Mouse (Mus musculus) kidney, postnatal 25 days (tissue): ENCODE measurements around the gene Gm20388.

Experiments used
- DNase-seq, 2 experiments: peaks; one replicate each; pipeline ENCODE4 v3.0.0; 2021; ENCODE audit warnings: mixed read lengths in 2 of 2

The Gm20388 gene

GRCm38 (mm10) chr8:121002871-121003539 lies 1092.4 kb downstream of the Gm20388 start:
- peak in 1 of 2 experiments; percentile 4 for DNase-seq

DNA sequence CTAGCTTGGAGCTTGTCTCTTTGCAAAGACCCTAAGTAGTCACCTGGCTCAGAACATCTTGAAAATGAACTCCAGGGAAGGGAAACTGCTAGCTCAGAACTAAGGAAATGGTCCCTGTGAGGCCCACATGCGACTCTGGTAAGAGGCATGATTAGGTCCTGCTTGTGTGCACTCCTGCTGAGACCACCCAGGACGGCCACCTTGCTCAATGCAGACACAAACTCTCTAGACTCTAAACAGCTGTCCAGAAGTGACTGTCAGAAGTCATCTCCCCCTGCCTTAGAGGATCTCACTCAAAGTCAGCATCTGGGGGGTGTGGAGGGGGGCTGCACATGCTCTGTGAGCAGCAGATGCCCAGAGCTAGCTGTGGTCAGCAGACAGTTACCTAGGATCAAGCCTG lies 1093.0 kb downstream of the Gm20388 start:
- no peak for DNase-seq

DNA sequence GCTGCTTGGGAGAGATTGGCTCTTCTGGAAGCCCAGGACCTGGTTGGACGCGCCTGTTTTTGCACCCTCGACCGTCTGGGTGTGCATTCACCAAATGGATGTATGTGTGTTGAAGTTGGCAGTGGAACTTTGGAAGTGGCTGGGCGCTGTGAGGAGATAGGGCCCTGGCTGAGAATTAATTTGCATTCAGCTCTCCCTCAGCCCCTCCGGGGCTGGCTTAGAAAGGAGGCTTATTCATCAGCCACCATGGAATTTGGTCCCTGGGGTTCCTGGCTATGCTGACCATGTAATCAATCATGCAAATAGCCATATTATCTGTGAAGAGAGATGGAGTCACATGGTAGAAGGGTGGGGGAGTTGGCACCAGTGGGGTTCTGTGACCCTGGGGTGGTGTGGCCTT lies 1102.7 kb downstream of the Gm20388 start:
- DNase-seq = no peak

- no peak for DNase-seq
Measured at GRCm38 (mm10) chr8:121016621-121017020, 1106.0 kb downstream of the Gm20388 start.

GRCm38 (mm10) chr8:121018236-121018635 lies 1107.6 kb downstream of the Gm20388 start:
- no peak for DNase-seq

GRCm38 (mm10) chr8:121021488-121021887 lies 1110.8 kb downstream of the Gm20388 start:
- DNase-seq = no peak

GRCm38 (mm10) chr8:121023003-121023402 lies 1112.4 kb downstream of the Gm20388 start:
- no peak for DNase-seq

DNA sequence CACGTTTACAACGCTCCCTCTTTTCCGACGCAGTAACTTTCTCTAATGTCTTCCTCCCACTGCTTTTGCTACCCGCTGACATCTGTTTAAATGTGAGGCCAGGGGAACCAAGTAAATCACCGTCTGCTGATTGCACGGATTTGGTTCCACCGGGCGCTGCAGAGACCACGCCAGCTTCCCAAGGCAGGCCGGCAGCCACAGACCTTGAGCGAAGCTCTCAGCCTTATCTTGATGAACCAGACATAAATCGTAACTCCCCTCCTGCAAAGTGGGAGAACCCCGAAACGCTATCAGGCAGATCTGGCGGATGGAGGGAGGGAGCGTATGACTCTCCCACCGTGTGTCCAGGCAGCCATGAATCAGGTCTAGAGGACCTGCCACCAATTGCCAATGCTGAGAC lies 1113.1 kb downstream of the Gm20388 start:
- no peak for DNase-seq

DNA sequence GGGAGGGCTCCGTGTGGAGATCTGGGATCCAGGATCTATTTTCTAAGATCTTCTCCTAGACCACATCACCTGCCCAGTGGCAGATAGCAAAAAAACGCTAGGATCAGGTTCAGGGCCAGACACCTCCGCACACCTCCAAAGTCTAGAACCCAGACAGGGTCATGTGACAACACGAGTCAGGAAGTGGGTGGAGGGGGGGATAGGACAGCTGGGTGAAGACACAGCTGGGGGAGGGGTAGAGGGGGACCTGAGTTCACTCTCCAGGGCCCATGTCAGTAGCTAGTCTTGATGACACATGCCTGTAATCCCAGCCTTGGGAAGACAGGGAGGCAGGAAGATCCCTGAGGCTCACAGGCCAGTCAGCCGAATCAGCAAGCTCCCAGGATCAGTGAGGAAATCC lies 1114.8 kb downstream of the Gm20388 start:
- no peak for DNase-seq

GRCm38 (mm10) chr8:121027787-121028186 lies 1117.1 kb downstream of the Gm20388 start:
- peak; percentile 64 to 71 for DNase-seq

DNA sequence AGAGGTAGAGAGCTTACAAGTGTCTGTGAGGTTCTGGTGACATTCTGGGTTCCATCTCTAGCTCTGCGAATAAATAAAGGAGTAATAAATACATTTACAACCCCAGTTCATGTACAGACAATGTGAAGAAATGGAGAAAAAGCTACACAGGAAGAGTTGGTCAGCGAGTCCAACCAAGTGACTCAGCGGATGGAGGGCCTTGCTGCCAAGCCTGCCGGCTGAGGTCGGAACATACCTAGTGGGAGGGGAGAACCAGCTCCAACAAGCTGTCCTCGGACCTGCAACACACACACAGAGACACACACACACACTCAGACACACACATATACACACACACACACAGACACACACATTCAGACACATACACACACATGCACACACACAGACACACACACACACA lies 1118.4 kb downstream of the Gm20388 start:
- no peak for DNase-seq

DNA sequence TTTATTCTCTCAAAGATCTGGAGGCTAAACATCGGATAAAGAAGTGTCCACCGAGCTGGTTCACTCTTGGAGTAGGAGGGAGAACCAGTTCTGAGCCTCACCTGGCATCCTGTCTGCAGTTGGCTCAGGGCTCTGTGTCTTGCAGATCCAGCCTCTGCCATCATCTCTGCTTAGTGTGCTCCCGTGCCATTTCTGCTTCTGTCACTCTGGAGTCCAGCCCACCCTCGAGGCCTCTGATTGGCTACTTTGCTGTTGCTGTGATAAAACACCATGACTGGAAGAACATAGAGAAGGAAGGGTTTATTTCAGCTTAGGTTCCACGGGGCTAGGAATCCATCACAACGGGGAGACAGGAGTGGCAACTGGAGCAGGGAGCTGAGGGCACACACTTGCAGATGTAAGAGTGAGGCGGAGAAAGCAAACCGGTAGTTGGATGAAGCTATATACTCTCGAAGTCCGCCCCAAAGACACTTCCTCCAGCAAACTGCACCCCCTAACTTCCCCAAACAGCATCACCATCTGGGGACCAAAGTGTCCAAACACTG lies 1119.9 kb downstream of the Gm20388 start:
- DNase-seq = no peak

GRCm38 (mm10) chr8:121033299-121034013 lies 1122.8 kb downstream of the Gm20388 start:
- no peak for DNase-seq

DNA sequence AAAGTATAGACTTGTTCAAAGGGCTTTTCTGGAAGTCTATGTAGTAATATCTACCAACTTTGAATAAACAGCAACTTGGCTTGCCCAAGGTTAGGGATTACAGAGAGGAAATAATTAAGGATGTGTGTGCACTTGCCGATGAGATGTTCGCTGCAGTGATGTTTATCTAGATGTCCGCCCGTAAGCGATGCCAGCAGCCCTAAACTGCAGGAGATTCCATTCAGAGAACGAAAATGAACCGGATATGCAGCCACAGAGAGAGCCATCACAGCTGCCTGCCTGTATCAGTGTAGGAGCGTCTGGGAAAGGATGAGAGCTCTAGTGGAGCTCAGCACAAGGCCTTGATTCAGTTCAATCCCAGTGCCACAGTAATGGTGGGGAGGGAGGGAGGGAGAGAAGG lies 1125.0 kb downstream of the Gm20388 start:
- no peak for DNase-seq

DNA sequence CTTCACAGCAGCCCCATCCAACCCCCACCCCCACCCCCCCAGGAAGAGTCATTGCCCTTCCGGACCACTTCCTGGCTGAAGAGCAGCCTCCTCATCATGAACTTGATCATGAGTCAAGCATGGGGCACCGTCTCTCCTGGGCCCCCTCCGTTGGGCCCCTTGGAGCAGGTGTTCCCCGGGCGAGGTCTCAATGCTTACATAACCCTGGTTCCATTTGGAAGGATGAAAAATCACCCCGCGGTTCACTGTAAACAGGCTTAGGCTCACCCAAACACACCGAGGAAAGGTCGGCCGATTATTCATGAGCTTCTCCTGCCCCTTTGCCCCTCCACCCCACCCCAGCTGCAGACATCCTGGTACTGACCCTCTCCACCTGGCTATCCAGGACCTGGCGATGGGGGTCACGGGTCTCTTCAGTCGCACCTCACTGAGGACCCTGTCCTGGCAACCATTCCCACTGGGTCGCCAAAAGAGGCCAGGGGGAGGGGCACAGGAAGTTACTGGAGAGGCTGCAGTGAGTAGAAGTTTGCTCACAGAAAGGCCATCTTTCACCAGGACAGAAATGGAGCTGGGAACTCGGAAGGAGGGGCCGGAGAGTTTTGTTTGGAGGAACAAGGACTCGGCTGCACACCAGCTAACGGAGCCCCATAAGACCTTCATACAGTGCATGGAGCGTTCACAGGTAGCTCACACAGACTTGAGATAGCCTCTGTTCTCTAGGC lies 1133.2 kb downstream of the Gm20388 start:
- peak; percentile 4 to 66 for DNase-seq

DNA sequence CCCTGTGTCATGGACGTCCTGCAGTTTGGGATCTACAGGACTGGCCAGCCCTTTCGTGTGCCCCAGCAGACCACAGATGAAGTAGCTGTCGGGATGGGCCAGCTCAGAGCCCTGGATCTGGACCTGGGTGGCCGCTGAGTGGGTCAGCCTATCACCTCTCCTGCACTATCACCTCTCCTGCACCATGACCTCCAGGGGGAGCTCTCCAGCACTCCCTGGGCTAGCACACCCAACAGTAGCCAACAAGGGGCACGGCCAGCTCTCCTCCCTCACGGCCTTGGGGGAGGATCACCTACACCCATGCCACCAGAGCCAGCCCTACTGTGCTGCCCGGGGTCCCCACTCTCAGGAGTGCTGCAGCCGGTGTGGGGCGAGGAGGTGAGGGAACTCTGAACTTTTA lies 1136.8 kb downstream of the Gm20388 start:
- peak in 1 of 2 experiments; percentile 21 for DNase-seq

GRCm38 (mm10) chr8:121058081-121058480 lies 1147.4 kb downstream of the Gm20388 start:
- no peak for DNase-seq

GRCm38 (mm10) chr8:121059098-121059497 lies 1148.5 kb downstream of the Gm20388 start:
- no peak for DNase-seq

- DNase-seq = no peak
Measured at GRCm38 (mm10) chr8:121062521-121062920, 1151.9 kb downstream of the Gm20388 start.

GRCm38 (mm10) chr8:121063649-121064048 lies 1153.0 kb downstream of the Gm20388 start:
- DNase-seq = no peak

GRCm38 (mm10) chr8:121071454-121071853 lies 1160.8 kb downstream of the Gm20388 start:
- no peak for DNase-seq

DNA sequence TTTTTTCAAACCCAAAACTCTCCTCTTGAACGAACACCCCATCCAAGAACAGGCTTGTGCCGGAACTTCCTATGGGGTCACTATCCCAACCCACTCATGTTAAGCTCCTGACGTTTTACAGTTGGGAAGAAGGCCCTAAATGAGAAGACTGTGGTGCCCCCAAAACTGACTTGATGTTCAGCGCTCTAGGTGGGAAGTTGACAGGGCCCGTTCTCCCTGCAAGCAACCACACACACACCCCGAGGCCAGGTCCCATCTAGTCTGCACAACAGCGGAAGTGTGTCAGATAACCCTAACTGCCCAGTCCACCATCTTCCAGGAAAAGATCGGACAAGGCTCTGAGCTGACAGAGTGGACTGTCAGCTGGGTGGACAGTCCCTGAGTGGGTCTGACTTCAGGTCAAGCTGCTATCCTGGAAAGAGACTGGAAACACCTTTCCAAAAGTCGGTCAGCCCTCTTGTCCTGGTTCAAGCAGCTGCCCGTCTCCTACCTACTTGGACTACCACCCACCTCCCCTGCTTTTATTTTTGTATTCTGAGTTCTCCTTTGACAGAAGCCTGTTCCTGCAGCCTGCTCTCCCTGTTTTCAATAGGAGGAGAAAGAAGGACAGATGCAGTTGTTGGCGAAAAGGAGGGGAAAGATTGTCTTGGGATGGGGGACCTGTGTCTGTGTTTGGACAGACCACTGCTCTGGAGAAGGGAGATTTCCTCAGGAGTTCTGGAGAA lies 1161.9 kb downstream of the Gm20388 start:
- no peak for DNase-seq
